Mouse (Mus musculus) hindbrain, postnatal 0 days (tissue): ENCODE results near the gene Arhgap9. TPM values are rescaled to one million over a fixed set of nuclear protein-coding genes. Genes with fewer than 3 reads are reported as not detected.

Source experiments
- ATAC-seq: fragments of 200-750 bp; cut with Nextera tagmentation; 2 replicates; pipeline ENCODE4 v1.8.0; 2017; ENCODE audit warnings: mild to moderate bottlenecking, moderate TSS enrichment, moderate library complexity
- DNase-seq: peaks from one replicate; pipeline ENCODE4 v3.0.0-alpha.2; 2015; ENCODE audit warnings: low spot score
- H3K27ac ChIP-seq: fragments of 300-500 bp; sonication (generic); 2 replicates; pipeline ENCODE4 v1.5.1; 2014; ENCODE audit warnings: mild to moderate bottlenecking
- H3K27me3 ChIP-seq: fragments of 300-500 bp; sonication (generic); 2 replicates; pipeline ENCODE4 v1.6.1; 2014; ENCODE audit warnings: low read length, mixed read lengths; ENCODE audit not compliant: insufficient read depth
- H3K36me3 ChIP-seq: fragments of 300-500 bp; sonication (generic); 2 replicates; pipeline ENCODE4 v1.6.1; 2014; ENCODE audit warnings: low read length, mixed read lengths; ENCODE audit not compliant: insufficient read depth
- H3K4me1 ChIP-seq: fragments of 300-500 bp; sonication (generic); 2 replicates; pipeline ENCODE4 v1.6.1; 2014; ENCODE audit warnings: antibody characterized with exemption, low read length, mixed read lengths; ENCODE audit not compliant: insufficient read depth
- H3K4me2 ChIP-seq: fragments of 300-500 bp; sonication (generic); 2 replicates; pipeline ENCODE4 v1.6.1; 2014; ENCODE audit warnings: low read depth, mild to moderate bottlenecking, low read length, moderate library complexity, mixed read lengths
- H3K4me3 ChIP-seq: fragments of 300-500 bp; sonication (generic); 2 replicates; pipeline ENCODE4 v1.5.1; 2014; ENCODE audit warnings: low read length
- H3K9ac ChIP-seq: fragments of 300-500 bp; sonication (generic); replicated peaks from 2 replicates; pipeline ENCODE4 v1.6.1; 2014; ENCODE audit warnings: mild to moderate bottlenecking, low read length, moderate library complexity, mixed read lengths
- H3K9me3 ChIP-seq: fragments of 300-500 bp; sonication (generic); 2 replicates; pipeline ENCODE4 v1.6.1; 2016; ENCODE audit warnings: low read length, mixed read lengths
- CTCF ChIP-seq: IDR thresholded peaks from 2 replicates; pipeline ENCODE4 v1.5.1; 2016; ENCODE audit warnings: antibody characterized with exemption, control low read depth, low read depth
- WGBS: fragments of 180-500 bp; shearing (Covaris S2); extraction: QIAGEN DNeasy Blood & Tissue Kit; methylation state at CpG from one replicate; pipeline ENCODE4 v1.1.7; 2014; 5-methylcytosine and 5-hydroxymethylcytosine counted together
- polyA plus RNA-seq: library from polyadenylated mRNA; unstranded; fragments of >200 nt; fragmentation: Nextera tagmentation; extraction: Ambion mirVana; gene quantifications from 2 replicates; pipeline ENCODE4 v1.2.1, GENCODE M21; 2015
- total RNA-seq: library from RNA; depleted of rRNA; stranded (reverse); fragments of >200 nt; gene quantifications from 2 replicates; pipeline ENCODE4 v1.2.3, GENCODE M21; 2014

The Arhgap9 gene
- total and polyA plus RNA-seq, 2 experiments from 2014 or later: 1.2 to 1.5 TPM

- Histone ChIP-seq H3K4me1 (no peaks in the 10 kb centered on the region), H3K9me3 (no peaks in the 10 kb centered on the region), H3K36me3 (no peaks in the 10 kb centered on the region), H3K4me2 (no peak overlapping the region), H3K27me3 (peaks cover 46% of the 10 kb centered on the region), H3K9ac (no peak overlapping the region), H3K4me3 (no peak overlapping the region), H3K27ac (no peak overlapping the region)
- 51% methylated on average over 18 of the region's 18 CpGs for WGBS
- TF ChIP-seq CTCF: no peak
- no peak for ATAC-seq
- no peak for DNase-seq
Measured at GRCm38 (mm10) chr10:127327461-127328145, 5.8 kb downstream of the Arhgap9 start.

DNA sequence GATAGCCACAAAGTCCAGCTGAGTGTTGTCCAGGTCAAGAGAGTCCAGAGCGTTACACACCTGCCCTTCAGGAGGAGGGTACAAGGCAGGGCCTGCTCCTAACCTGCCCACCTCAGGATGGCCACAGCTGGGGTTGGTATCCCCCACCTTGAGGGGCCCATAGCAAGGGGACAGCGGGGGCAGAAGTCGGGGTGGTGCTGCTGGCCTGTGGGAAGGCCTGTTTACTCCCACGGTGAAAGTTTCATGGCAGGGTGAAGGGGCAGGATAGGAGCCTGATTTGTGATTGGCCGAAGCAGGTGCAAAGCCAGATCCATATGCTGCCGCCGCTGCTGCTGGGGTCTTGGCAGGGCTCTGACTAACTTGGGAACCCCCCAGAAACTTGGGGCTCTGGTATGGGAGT is 8.4 kb downstream of the Arhgap9 start:
- peaks cover 32% of the 10 kb centered on the region for H3K27me3 ChIP-seq
- no peak overlapping the region for H3K27ac ChIP-seq
- TF ChIP-seq CTCF: no peak
- no peaks in the 10 kb centered on the region for H3K36me3 ChIP-seq
- ATAC-seq (no peak), DNase-seq (no peak)
- H3K4me2 ChIP-seq: no peak overlapping the region
- no peak overlapping the region for H3K9ac ChIP-seq
- H3K4me1 ChIP-seq: no peaks in the 10 kb centered on the region
- H3K9me3 ChIP-seq: no peaks in the 10 kb centered on the region
- WGBS: 72% methylated on average over 7 of the region's 7 CpGs
- H3K4me3 ChIP-seq: no peak overlapping the region

- WGBS: 33% methylated on average over 31 of the region's 31 CpGs
Measured at GRCm38 (mm10) chr10:127332211-127332874, 10.6 kb downstream of the Arhgap9 start.

GRCm38 (mm10) chr10:127333152-127333551 is 11.4 kb downstream of the Arhgap9 start:
- H3K9me3 ChIP-seq: no peaks in the 10 kb centered on the region
- ATAC-seq (no peak), DNase-seq (no peak)
- no peak overlapping the region for H3K9ac ChIP-seq
- H3K27me3 ChIP-seq: 0 out of 2 replicates have a peak, but pooled peaks cover 5% of the 10 kb centered on the region
- no peaks in the 10 kb centered on the region for H3K4me1 ChIP-seq
- no peak overlapping the region for H3K4me2 ChIP-seq
- H3K36me3 ChIP-seq: no peaks in the 10 kb centered on the region
- H3K27ac ChIP-seq: no peak overlapping the region
- peak; percentile 43; the same call in 1 of the 2 replicates for TF ChIP-seq CTCF
- WGBS: 69% methylated on average over 5 of the region's 5 CpGs
- H3K4me3 ChIP-seq: no peak overlapping the region

More at GRCm38 (mm10) chr10:127332211-127332874, 10.6 kb downstream of the Arhgap9 start:
- peak; percentile 47 for TF ChIP-seq CTCF
- Histone ChIP-seq H3K9ac (no peak overlapping the region), H3K9me3 (no peaks in the 10 kb centered on the region), H3K27me3 (peaks cover 12% of the 10 kb centered on the region), H3K36me3 (no peaks in the 10 kb centered on the region), H3K4me3 (peak overlapping the region; percentile 20; the same call in 1 of the 2 replicates), H3K4me2 (peak overlapping the region; percentile 46), H3K4me1 (no peaks in the 10 kb centered on the region), H3K27ac (no peak overlapping the region)
- ATAC-seq (peak; percentile 52; the same call in 1 of the 2 replicates), DNase-seq (peak; percentile 58)

DNA sequence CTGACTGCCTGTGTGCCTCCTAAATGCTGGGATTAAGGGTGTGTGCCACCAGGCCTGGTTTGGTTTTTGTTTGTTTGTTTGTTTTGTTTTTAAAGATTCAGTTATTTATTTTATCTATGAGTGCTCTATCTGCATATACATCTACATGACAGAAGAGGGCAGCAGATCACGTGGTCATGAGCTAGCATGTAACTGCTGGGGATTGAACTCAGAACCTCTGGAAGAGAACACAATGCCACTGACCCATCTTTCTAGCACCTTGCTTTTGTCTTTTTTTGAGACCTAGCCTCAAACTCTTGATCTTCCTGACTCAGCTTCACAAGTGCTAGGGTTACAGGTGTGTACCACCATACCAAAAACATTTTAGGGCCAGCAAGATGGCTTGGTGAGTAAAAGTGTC is 13.5 kb downstream of the Arhgap9 start:
- H3K27ac ChIP-seq: no peak overlapping the region
- TF ChIP-seq CTCF: peak; percentile 13; the same call in 1 of the 2 replicates
- H3K36me3 ChIP-seq: no peaks in the 10 kb centered on the region
- H3K9me3 ChIP-seq: no peaks in the 10 kb centered on the region
- no peak for DNase-seq
- peaks cover 4% of the 10 kb centered on the region; the same call in 1 of the 2 replicates for H3K27me3 ChIP-seq
- H3K4me1 ChIP-seq: peaks cover 8% of the 10 kb centered on the region
- no peak overlapping the region for H3K4me2 ChIP-seq
- H3K4me3 ChIP-seq: no peak overlapping the region
- ATAC-seq: no peak
- 77% methylated on average over 1 of the region's 1 CpGs for WGBS
- no peak overlapping the region for H3K9ac ChIP-seq

DNA sequence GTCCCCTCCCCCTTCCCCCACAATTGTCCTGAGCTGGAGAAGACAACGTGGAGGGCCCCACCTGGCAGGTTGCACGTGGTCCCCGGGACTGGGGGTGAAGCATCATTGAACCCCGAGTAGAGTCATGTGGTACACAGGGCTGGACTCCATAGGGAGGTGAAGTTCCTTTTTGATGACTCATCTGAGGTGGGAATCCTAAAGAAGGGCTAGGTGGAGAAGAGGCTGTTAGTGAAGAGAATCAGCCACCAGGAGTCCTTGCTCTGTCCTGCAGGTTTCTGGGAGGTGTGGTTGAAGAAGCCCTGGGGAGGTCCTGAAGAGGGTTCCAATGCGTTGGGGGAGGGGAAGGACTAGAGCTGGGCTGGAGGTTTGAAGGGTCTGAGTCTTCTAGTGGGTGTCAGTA is 15.2 kb downstream of the Arhgap9 start:
- no peak for TF ChIP-seq CTCF

More for the DNA sequence above, 15.2 kb downstream of the Arhgap9 start:
- Histone ChIP-seq H3K4me2 (no peak overlapping the region), H3K27me3 (peaks cover 13% of the 10 kb centered on the region; the same call in 1 of the 2 replicates), H3K9me3 (no peaks in the 10 kb centered on the region), H3K36me3 (no peaks in the 10 kb centered on the region), H3K9ac (no peak overlapping the region), H3K4me1 (peaks cover 11% of the 10 kb centered on the region), H3K4me3 (no peak overlapping the region), H3K27ac (no peak overlapping the region)
- DNase-seq (no peak), ATAC-seq (no peak)
- WGBS: 66% methylated on average over 5 of the region's 5 CpGs
